Mouse (Mus musculus) liver, embryonic 16.5 days (tissue): ENCODE results near the gene Pcbd1. TPM values are rescaled to one million over a fixed set of nuclear protein-coding genes. Genes with fewer than 3 reads are reported as not detected.

Source experiments
- ATAC-seq: fragments of 200-750 bp; cut with Nextera tagmentation; 2 replicates; pipeline ENCODE4 v1.8.0; 2017; ENCODE audit warnings: low read depth, mild to moderate bottlenecking, moderate number of reproducible peaks, moderate library complexity
- H3K27ac ChIP-seq: fragments of 300-500 bp; sonication (generic); 2 replicates; pipeline ENCODE4 v1.5.1; 2014; ENCODE audit warnings: mild to moderate bottlenecking, low read length
- H3K27me3 ChIP-seq: fragments of 300-500 bp; sonication (generic); 2 replicates; pipeline ENCODE4 v1.6.1; 2014; ENCODE audit warnings: low read depth, low read length, mixed read lengths; ENCODE audit not compliant: control insufficient read depth, insufficient read depth
- H3K36me3 ChIP-seq: fragments of 300-500 bp; sonication (generic); 2 replicates; pipeline ENCODE4 v1.6.1; 2014; ENCODE audit warnings: mild to moderate bottlenecking; ENCODE audit not compliant: control insufficient read depth, insufficient read depth
- H3K4me1 ChIP-seq: fragments of 300-500 bp; sonication (generic); 2 replicates; pipeline ENCODE4 v1.6.1; 2014; ENCODE audit warnings: low read depth, low read length, mixed read lengths; ENCODE audit not compliant: control insufficient read depth
- H3K4me2 ChIP-seq: fragments of 300-500 bp; sonication (generic); 2 replicates; pipeline ENCODE4 v1.6.1; 2014; ENCODE audit warnings: low read depth, low read length, mixed read lengths
- H3K4me3 ChIP-seq: fragments of 300-500 bp; sonication (generic); 2 replicates; pipeline ENCODE4 v1.5.1; 2014; ENCODE audit warnings: low read depth, mild to moderate bottlenecking, low read length
- H3K9ac ChIP-seq: fragments of 300-500 bp; sonication (generic); 2 replicates; pipeline ENCODE4 v1.6.1; 2014; ENCODE audit warnings: low read depth, low read length
- H3K9me3 ChIP-seq: fragments of 300-500 bp; sonication (generic); replicated peaks from 2 replicates; pipeline ENCODE4 v1.6.1; 2016; ENCODE audit warnings: low read length; ENCODE audit not compliant: control insufficient read depth
- WGBS: fragments of 180-500 bp; shearing (Covaris S2); extraction: QIAGEN DNeasy Blood & Tissue Kit; methylation state at CpG from one replicate; pipeline ENCODE4 v1.1.7; 2014; ENCODE audit not compliant: insufficient replicate concordance; 5-methylcytosine and 5-hydroxymethylcytosine counted together
- polyA plus RNA-seq: library from polyadenylated mRNA; unstranded; fragments of >200 nt; fragmentation: Nextera tagmentation; extraction: Ambion mirVana; gene quantifications from 2 replicates; pipeline ENCODE4 v1.2.1, GENCODE M21; 2015

Gene Pcbd1
- 210 and 223 TPM in 2 replicates for polyA plus RNA-seq

DNA sequence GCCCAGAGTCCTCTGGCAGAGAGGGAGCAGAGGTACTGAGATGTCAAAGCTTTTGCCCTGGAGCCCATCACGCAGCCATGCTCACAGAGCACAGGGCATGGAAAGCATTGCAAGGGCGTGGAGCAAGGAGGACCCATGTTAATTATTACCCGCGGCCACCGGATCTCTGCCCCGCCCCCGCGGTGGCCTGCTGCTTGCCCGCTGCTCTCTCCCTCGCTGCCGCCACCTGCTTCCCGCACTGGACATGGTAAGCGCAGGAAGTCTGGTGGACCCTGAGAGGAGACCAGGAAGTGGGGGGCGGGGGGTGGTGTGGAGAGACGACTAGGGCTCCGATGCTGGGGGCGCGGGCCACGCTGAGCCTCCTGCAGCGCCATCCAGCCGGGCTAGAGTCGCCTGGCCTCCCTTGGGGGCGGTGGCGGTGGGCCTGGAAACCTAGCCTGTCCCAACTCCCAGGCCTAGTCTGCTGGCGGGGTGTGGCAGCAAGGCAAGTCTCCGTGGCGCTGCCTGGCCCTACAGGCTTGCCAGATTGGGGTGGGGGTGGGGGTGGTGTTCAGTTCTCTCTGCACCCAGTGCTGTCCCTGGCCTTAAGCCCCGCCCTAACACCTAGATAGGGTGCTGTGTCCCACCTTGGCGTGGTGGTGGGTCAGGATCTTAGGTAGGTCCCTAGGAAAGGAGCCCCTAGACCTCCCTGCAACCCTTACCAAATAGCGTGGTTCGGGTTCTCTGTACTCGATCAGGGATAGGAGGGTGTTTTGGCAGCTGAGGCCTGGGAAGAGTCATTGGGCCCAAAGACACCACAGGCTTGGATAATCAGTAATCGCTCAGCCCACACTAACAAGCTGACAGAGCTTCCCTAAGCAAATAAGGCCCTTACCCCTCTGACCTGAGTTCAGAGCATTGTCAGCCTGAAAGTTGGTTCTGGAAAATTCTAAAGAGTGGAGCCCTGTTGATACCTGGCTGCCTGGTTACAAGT lies at the start of gene Pcbd1:
Gene Pcbd1 (plus strand): TSS at position 162 of the 973 bp plus-strand sequence.
- H3K9me3 ChIP-seq: no peaks in the 10 kb centered on the region
- H3K9ac ChIP-seq: peak within 1 kb of the TSS; percentile 62
- H3K4me3 ChIP-seq: peak within 1 kb of the TSS; percentile 55
- H3K36me3 ChIP-seq: no peaks in the 10 kb centered on the region
- peak within 1 kb of the TSS; percentile 62 for H3K4me2 ChIP-seq
- peak; percentile 78 for ATAC-seq
- 8% methylated on average over 30 of the region's 33 CpGs for WGBS
- peak within 1 kb of the TSS; percentile 85 for H3K27ac ChIP-seq
- peaks cover 8% of the 10 kb centered on the region for H3K4me1 ChIP-seq
- H3K27me3 ChIP-seq: no peaks in the 10 kb centered on the region

DNA sequence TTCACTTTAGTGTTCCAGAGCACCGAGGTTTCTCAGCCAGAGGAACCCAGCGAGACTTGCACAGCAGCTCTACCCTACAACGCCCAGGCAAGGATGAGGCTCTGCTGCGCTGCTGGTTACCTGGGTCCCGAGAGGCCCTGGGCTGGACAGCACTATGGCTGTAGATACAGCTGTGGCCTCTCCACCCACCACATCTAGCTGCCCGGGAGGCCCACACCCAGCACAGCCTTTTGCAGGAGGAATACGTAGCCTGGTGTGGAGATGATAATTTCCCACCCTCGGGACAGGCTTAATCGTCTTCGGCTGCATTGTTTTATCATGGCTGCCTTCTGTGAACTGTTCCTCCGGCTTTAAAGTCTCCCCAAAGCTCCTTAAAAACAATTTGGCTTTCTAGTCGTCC lies 49.5 kb upstream of the Pcbd1 start:
- no peak for ATAC-seq
- no peaks in the 10 kb centered on the region for H3K9me3 ChIP-seq
- no peaks in the 10 kb centered on the region for H3K27me3 ChIP-seq
- H3K4me3 ChIP-seq: no peak overlapping the region
- no peaks in the 10 kb centered on the region for H3K4me1 ChIP-seq
- H3K36me3 ChIP-seq: no peaks in the 10 kb centered on the region
- no peak overlapping the region for H3K9ac ChIP-seq
- WGBS: 52% methylated on average over 12 of the region's 12 CpGs
- no peak overlapping the region for H3K27ac ChIP-seq
- no peak overlapping the region for H3K4me2 ChIP-seq

DNA sequence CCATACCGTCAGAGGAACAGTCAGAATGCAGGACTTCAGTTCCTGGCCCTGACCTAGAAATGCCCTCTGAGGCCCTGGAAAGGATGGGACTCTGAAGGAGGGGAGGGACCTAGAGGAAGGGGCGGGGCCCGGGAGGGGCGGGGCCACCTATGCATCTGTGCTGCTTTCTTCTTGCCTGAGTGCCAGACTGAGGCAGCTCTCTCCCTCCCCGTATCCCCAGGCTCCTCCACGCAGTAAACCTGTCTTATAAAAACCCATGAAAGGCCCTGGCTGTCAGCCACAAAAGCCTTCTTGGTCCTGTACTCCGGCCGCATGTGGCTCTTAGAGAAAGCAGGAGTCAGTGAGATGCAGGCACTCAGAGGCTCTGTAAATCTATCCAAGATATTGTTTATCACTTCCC lies 44.0 kb upstream of the Pcbd1 start:
- WGBS: 17% methylated on average over 8 of the region's 8 CpGs
- ATAC-seq: no peak
- H3K4me3 ChIP-seq: no peak overlapping the region

DNA sequence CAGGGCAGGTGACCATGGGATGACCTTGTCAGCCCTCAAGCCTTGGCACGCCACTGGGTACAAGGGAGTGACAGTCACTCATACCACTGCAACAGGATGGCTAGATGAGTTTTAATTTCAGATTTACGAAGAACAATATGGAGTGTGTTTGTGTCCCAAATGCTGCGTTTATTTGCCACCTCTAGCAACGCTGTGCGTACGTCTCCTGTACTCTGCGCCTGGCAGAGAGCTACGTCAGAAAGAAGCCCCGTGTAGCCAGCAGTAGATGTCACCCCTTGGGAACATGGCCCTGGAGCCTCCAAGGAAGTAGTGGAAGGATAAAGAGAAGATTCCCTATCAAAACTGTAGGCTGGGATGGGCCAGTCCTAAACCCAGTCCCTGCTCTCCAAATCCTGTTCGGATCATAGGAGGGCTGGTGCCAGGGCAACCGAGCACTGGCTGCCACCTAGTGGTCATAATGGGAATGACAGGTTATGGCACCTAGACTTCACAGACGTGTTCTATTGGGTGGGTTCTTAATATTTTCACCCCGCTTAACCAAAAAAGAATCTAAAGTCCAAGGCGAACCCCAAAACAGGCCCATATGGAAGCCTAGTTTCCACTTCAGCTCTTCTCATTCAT lies 37.0 kb upstream of the Pcbd1 start:
- no peak overlapping the region for H3K4me3 ChIP-seq
- no peak overlapping the region for H3K27ac ChIP-seq
- ATAC-seq: no peak
- H3K9ac ChIP-seq: no peak overlapping the region
- 50% methylated on average over 14 of the region's 14 CpGs for WGBS
- no peaks in the 10 kb centered on the region for H3K36me3 ChIP-seq
- no peaks in the 10 kb centered on the region for H3K27me3 ChIP-seq
- no peaks in the 10 kb centered on the region for H3K4me1 ChIP-seq
- no peaks in the 10 kb centered on the region for H3K9me3 ChIP-seq
- no peak overlapping the region for H3K4me2 ChIP-seq

More for the DNA sequence above, 44.0 kb upstream of the Pcbd1 start:
- Histone ChIP-seq H3K27ac (no peak overlapping the region), H3K4me2 (no peak overlapping the region), H3K27me3 (no peaks in the 10 kb centered on the region), H3K9ac (no peak overlapping the region), H3K4me1 (no peaks in the 10 kb centered on the region), H3K36me3 (no peaks in the 10 kb centered on the region), H3K9me3 (no peaks in the 10 kb centered on the region)

DNA sequence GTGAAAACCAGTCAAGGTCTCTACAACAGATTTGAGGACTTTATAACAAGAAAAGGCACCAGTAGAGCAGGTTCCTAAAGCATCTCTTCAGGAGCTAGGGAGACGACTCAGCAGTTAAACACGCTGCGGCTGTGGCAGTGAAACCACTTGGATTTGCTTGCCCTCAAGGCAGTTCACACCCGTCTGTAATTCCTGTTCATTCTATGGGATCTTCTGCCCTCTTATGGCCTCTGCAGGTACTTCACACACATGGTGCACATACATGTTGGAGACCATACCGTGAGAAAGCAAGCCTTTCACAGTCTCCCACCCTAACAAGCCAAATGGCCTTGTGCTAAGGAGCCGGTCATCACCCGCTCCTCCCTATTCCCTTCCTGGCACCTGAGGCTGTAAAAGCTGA lies 32.5 kb upstream of the Pcbd1 start:
- H3K4me1 ChIP-seq: peaks cover 6% of the 10 kb centered on the region
- H3K36me3 ChIP-seq: no peaks in the 10 kb centered on the region
- ATAC-seq: no peak
- H3K4me3 ChIP-seq: no peak overlapping the region
- H3K9ac ChIP-seq: no peak overlapping the region
- no peaks in the 10 kb centered on the region for H3K27me3 ChIP-seq
- no peak overlapping the region for H3K4me2 ChIP-seq
- 75% methylated on average over 7 of the region's 7 CpGs for WGBS
- H3K27ac ChIP-seq: no peak overlapping the region
- no peaks in the 10 kb centered on the region for H3K9me3 ChIP-seq

DNA sequence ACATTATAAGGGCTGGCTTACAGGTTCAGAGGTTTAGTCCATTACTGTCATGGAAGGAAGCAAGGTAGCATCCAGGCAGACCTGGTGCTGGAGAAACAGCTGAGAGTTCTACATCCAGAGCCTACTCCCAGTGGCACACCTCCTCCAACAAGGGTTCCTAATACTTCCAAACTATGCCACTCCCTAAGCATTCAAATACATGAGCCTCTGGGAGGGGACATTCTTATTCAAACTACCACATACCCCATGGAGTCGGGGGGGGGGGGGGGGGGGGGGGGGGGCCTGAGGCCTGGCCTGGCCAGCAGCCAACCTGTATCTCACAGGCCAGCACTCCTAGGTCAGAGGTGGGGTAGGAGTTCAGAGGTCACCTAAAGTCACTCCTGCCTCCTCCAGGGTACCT lies 30.0 kb upstream of the Pcbd1 start:
- Histone ChIP-seq H3K4me1 (peaks cover 6% of the 10 kb centered on the region), H3K9me3 (no peaks in the 10 kb centered on the region), H3K27me3 (no peaks in the 10 kb centered on the region), H3K4me2 (no peak overlapping the region), H3K9ac (no peak overlapping the region), H3K27ac (no peak overlapping the region), H3K4me3 (no peak overlapping the region), H3K36me3 (no peaks in the 10 kb centered on the region)
- ATAC-seq: no peak
- no CpG with 5 or more reads among the region's 1 CpGs for whole genome bisulfite sequencing

DNA sequence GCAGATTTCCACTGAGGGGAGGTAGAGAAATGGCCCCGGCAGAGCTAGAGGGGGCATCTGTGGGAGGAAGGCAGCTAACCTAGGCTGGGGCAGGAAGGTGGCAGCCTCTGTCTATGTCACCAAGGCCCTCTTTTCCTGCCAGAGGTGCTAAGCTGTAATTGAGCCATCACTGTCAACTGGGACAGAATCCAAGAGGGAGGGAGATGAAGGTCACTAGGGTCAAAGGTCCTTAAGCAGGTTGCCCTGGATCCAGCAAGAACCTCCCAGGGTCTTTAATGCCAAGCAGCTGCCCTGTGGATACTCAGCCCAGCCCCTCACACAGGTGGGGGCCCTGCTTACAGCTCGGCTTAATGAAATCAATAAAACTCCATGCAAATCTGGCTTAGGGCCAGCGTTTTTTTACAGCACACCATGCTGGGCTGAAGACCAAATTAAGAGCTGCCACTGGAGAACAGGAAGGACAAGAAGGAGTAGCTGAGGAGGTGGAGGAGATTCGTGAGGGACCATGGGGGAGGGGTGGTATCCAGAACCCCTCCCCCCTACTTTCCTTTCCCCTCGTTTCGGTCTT lies 29.5 kb upstream of the Pcbd1 start:
- H3K27me3 ChIP-seq: no peaks in the 10 kb centered on the region
- H3K27ac ChIP-seq: no peak overlapping the region
- H3K9me3 ChIP-seq: no peaks in the 10 kb centered on the region
- 32% methylated on average over 6 of the region's 6 CpGs for WGBS
- H3K4me2 ChIP-seq: no peak overlapping the region
- peak; percentile 16; the same call in 1 of the 2 replicates for ATAC-seq
- peaks cover 6% of the 10 kb centered on the region for H3K4me1 ChIP-seq
- H3K36me3 ChIP-seq: no peaks in the 10 kb centered on the region
- no peak overlapping the region for H3K4me3 ChIP-seq
- H3K9ac ChIP-seq: no peak overlapping the region

DNA sequence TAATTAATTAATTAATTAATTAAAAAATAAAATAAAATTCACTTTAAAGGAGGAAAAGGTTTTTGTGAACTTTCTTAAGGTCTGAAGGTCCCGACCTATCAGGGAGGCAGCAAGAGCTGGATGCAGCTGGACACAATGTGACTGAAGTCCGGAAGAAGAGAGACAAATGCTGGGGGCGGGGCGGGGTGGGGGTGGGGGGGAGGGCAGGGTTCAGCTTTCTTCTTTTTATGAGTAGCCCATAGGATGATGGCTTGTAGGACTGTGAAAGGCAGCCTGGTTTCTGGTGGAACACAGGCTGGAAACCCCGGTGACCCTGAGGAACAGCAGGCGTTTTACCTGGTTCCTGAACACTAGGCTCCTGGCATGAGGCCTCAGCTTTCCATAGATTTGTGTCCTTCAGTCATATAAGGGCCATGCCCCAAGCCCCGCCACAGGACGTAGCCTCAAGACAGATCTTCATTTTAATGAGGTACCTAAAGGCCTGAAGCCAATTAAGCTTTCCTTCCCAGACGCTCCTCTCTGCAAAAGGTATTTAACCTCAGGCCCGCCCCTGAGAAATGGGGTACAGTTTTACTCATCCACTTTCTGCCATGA lies 25.8 kb upstream of the Pcbd1 start:
- Histone ChIP-seq H3K4me1 (peaks cover 6% of the 10 kb centered on the region), H3K9ac (no peak overlapping the region), H3K27me3 (no peaks in the 10 kb centered on the region), H3K9me3 (no peaks in the 10 kb centered on the region), H3K27ac (no peak overlapping the region), H3K4me2 (no peak overlapping the region), H3K4me3 (no peak overlapping the region), H3K36me3 (no peaks in the 10 kb centered on the region)
- WGBS: 73% methylated on average over 10 of the region's 10 CpGs
- no peak for ATAC-seq
